Mouse (Mus musculus) limb, embryonic 13.5 days (tissue): ENCODE results near the gene Acsl5. TPM values are rescaled to one million over a fixed set of nuclear protein-coding genes. Genes with fewer than 3 reads are reported as not detected.

Source experiments
- ATAC-seq: fragments of 200-750 bp; cut with Nextera tagmentation; 2 replicates; pipeline ENCODE4 v1.8.0; 2017; ENCODE audit warnings: low read depth, moderate number of reproducible peaks, moderate TSS enrichment; ENCODE audit not compliant: low FRiP score
- H3K27ac ChIP-seq: fragments of 300-500 bp; sonication (generic); 2 replicates; pipeline ENCODE4 v1.5.1; 2015; ENCODE audit warnings: inconsistent platforms, mild to moderate bottlenecking, moderate library complexity
- H3K27me3 ChIP-seq: fragments of 300-500 bp; sonication (generic); 2 replicates; pipeline ENCODE4 v1.6.1; 2015; ENCODE audit warnings: mild to moderate bottlenecking, inconsistent platforms
- H3K36me3 ChIP-seq: fragments of 300-500 bp; sonication (generic); 2 replicates; pipeline ENCODE4 v1.6.1; 2015; ENCODE audit warnings: inconsistent platforms, mild to moderate bottlenecking, moderate library complexity
- H3K4me1 ChIP-seq: fragments of 300-500 bp; sonication (generic); 2 replicates; pipeline ENCODE4 v1.6.1; 2015; ENCODE audit warnings: inconsistent platforms
- H3K4me2 ChIP-seq: fragments of 300-500 bp; sonication (generic); replicated peaks from 2 replicates; pipeline ENCODE4 v1.6.1; 2015; ENCODE audit warnings: inconsistent platforms, mild to moderate bottlenecking, moderate library complexity
- H3K4me3 ChIP-seq: fragments of 300-500 bp; sonication (generic); 2 replicates; pipeline ENCODE4 v1.5.1; 2015; ENCODE audit warnings: moderate library complexity, mild to moderate bottlenecking, inconsistent platforms
- H3K9ac ChIP-seq: fragments of 300-500 bp; sonication (generic); 2 replicates; pipeline ENCODE4 v1.6.1; 2015; ENCODE audit warnings: mild to moderate bottlenecking, inconsistent platforms
- H3K9me3 ChIP-seq: fragments of 300-500 bp; sonication (generic); 2 replicates; pipeline ENCODE4 v1.6.1; 2016; ENCODE audit warnings: inconsistent platforms
- WGBS: fragments of 180-500 bp; shearing (Covaris S2); methylation state at CpG from one replicate; pipeline ENCODE4 v1.1.7; 2015; 5-methylcytosine and 5-hydroxymethylcytosine counted together
- polyA plus RNA-seq: library from polyadenylated mRNA; unstranded; fragments of >200 nt; fragmentation: Nextera tagmentation; extraction: Ambion mirVana; gene quantifications from 2 replicates; pipeline ENCODE4 v1.2.1, GENCODE M21; 2015

Gene Acsl5
- polyA plus RNA-seq, 1 experiment from 2014 or later = 27.9 TPM

DNA sequence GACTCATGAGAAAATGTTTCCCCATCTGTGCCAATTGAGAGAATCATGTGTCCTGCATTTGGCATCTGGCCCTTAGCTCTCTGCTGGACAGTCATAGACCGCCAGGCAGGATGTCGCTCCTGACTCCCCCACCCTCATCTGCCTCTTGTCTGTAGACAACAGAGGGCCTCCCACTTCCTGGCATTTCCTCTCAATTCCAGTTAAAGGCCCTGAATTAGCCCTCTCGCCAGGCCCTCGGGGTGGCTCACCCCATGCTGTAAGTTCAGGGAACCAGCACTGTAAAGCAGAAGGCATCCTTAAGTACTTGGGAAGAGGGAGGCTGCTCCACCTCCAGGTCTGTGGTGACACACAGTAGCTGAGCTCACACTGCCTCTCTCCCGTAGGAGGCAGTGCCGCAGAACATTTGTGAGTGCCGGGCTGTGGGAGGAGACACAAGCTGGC, 6.9 kb upstream of the Acsl5 start:
- Histone ChIP-seq H3K4me1 (0 out of 2 replicates have a peak, but pooled peaks cover 3% of the 10 kb centered on the region), H3K36me3 (no peaks in the 10 kb centered on the region), H3K4me3 (no peak overlapping the region), H3K4me2 (no peak overlapping the region), H3K9ac (no peak overlapping the region), H3K27me3 (no peaks in the 10 kb centered on the region), H3K9me3 (no peaks in the 10 kb centered on the region), H3K27ac (no peak overlapping the region)
- WGBS = 17% methylated on average over 7 of the region's 7 CpGs
- no peak; the same call in 1 of the 2 replicates for ATAC-seq

DNA sequence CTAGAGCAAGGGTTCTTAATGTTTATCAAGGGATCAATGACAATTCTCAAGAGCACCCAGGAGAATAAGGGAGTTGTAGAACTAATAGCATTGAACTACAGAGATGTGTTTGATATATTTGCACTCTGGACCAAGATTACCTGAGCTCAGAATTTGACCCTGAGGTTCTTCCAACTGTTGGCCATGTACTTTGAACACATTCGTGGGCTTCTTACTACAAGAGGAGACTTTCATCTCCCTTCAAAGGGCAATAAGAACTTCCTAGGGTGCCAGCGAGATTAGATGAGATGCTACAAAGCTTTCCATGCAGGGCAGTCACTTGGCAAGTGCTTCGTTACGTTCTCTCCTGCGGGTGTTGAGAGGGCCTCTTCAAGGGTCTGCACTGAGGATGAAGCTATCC, 4.2 kb upstream of the Acsl5 start:
- Histone ChIP-seq H3K27ac (no peak overlapping the region), H3K4me1 (0 out of 2 replicates have a peak, but pooled peaks cover 3% of the 10 kb centered on the region), H3K9ac (no peak overlapping the region), H3K9me3 (no peaks in the 10 kb centered on the region), H3K27me3 (peaks cover 3% of the 10 kb centered on the region), H3K4me3 (no peak overlapping the region), H3K36me3 (no peaks in the 10 kb centered on the region), H3K4me2 (no peak overlapping the region)
- no peak for ATAC-seq
- 70% methylated on average over 5 of the region's 5 CpGs for WGBS

DNA sequence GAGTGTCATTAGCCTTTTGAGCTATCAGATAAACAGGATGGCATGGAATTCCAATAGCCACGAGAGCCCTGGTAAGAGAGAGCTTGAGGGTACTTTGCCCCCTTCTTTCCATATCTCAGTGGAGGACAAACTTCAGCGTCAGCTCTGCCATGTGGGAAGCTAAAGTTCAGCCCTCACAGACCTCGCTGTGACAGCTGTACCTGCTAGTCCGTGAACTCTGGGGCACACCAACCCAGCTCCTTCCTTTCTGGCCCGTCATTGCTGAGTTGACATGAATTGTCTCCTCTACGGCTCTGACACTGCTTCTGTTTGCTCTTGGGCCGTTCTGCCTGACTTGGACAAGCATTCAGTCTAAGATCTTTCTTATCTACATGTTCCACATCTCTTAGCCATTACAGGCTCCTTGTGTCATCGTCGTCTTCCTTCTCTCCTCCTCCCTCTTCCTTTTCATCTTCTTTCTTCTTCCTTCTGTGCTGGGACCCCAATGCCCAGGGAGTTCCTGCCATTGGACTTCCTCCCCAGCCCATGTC, 3.7 kb upstream of the Acsl5 start:
- ATAC-seq = no peak
- no peak overlapping the region for H3K9ac ChIP-seq
- peaks cover 3% of the 10 kb centered on the region for H3K27me3 ChIP-seq
- H3K4me3 ChIP-seq = no peak overlapping the region
- no peaks in the 10 kb centered on the region for H3K36me3 ChIP-seq
- 74% methylated on average over 9 of the region's 9 CpGs for WGBS
- no peaks in the 10 kb centered on the region for H3K9me3 ChIP-seq
- H3K4me1 ChIP-seq = 0 out of 2 replicates have a peak, but pooled peaks cover 3% of the 10 kb centered on the region
- no peak overlapping the region for H3K4me2 ChIP-seq
- no peak overlapping the region for H3K27ac ChIP-seq

DNA sequence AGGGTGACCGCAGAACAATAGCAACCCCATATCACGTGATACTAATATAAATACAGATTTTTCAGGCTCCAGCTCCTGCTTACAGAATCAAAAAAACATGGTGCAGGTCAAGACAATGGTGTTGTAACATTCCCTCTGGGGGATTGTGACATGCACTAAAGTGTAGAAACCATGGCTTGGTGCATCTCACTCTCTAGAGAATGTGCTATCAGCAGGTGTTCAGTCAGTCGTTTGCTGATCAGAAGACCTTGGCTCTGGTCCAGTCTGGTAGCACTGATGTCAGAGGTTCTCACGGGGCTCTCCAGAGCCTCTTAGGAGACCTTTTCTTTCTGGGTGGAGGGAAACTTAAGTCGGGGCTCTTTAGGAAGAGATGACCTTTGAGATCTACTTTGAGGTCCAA, 1.3 kb upstream of the Acsl5 start:
- WGBS = 84% methylated on average over 5 of the region's 5 CpGs
- no peak overlapping the region for H3K4me2 ChIP-seq

DNA sequence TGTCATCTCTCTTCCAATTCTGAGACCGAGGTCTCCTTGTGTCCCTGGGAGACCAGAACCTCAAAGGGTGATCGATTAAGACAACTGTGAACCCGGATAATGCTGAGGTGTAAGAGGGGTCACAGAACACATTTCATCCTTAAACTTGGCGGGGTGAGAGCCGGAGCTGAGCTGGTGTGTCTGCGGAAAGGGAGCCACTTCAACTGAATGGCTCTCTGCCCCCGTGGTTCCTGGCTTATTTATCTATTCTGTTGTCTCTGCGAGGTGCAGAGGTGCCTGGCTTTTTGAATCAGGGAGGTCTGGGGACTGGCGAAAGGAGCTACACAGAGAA, 1.5 kb downstream of the Acsl5 start:
- 0 out of 2 replicates have a peak, but pooled peaks have one; percentile 7 for ATAC-seq
- WGBS = 3% methylated on average over 9 of the region's 9 CpGs
- H3K27ac ChIP-seq = no peak overlapping the region

More for the DNA sequence above, 1.3 kb upstream of the Acsl5 start:
- ATAC-seq = no peak
- no peak overlapping the region for H3K4me3 ChIP-seq
- peaks cover 3% of the 10 kb centered on the region for H3K27me3 ChIP-seq
- no peaks in the 10 kb centered on the region for H3K9me3 ChIP-seq
- H3K27ac ChIP-seq = no peak overlapping the region
- H3K36me3 ChIP-seq = no peaks in the 10 kb centered on the region
- H3K9ac ChIP-seq = no peak overlapping the region
- peaks cover 8% of the 10 kb centered on the region for H3K4me1 ChIP-seq

DNA sequence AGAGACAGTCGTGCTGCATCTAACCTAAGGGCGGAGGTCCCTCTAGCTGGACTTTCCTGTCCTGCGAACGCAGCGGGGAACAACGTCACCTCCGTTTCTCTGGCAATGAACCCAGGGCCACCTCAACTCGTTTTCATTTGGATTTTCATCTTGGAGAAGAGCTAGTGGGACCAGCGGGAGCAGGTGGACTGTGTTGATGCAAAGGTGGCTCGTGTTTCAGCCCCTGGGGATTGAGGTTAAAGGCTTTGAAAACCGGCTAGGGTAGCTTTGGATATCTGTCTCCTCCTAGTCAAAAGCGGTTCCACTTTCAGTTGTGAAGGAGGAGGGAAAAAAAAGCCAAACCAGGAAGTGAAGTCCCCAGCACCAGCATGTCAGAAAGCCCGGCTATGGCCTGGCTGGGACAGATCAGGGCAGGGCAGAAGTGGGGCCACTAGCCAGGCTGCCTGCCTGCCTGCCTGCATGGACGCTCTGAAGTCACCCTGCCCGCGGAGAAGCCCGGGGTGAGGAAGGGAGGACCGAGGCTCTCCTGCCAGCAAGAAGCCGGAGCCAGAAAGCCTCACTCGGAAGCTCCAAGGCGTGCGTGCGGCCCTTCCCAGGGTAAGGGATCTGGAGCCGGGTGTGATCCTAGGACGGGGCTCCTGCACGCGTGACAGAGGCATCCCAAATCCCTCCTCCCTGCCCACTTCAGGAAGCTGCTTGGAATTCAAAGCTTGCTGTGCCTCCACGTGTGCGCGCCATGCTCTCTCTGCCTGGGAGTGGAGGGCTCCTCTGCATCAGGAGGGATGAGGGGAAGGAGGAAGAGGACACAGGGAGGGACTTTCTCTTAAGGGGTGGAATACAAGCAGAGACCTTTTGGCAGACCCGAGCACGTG, 2.1 kb downstream of the Acsl5 start:
- H3K9me3 ChIP-seq = no peaks in the 10 kb centered on the region
- H3K27me3 ChIP-seq = peaks cover 3% of the 10 kb centered on the region
- ATAC-seq = peak; percentile 66; the same call in 1 of the 2 replicates
- H3K27ac ChIP-seq = peak overlapping the region; percentile 23; the same call in 1 of the 2 replicates
- no peaks in the 10 kb centered on the region for H3K36me3 ChIP-seq
- WGBS = under 1% methylated on average over 32 of the region's 32 CpGs
- peak overlapping the region; percentile 58 for H3K4me3 ChIP-seq
- peak overlapping the region; percentile 76 for H3K9ac ChIP-seq
- peaks cover 8% of the 10 kb centered on the region for H3K4me1 ChIP-seq
- peak overlapping the region; percentile 87 for H3K4me2 ChIP-seq

More for the DNA sequence above, 1.5 kb downstream of the Acsl5 start:
- Histone ChIP-seq H3K27me3 (peaks cover 3% of the 10 kb centered on the region), H3K36me3 (no peaks in the 10 kb centered on the region), H3K4me3 (peak overlapping the region; percentile 58), H3K4me2 (peak overlapping the region; percentile 87), H3K4me1 (peaks cover 8% of the 10 kb centered on the region), H3K9me3 (no peaks in the 10 kb centered on the region), H3K9ac (peak overlapping the region; percentile 76)

DNA sequence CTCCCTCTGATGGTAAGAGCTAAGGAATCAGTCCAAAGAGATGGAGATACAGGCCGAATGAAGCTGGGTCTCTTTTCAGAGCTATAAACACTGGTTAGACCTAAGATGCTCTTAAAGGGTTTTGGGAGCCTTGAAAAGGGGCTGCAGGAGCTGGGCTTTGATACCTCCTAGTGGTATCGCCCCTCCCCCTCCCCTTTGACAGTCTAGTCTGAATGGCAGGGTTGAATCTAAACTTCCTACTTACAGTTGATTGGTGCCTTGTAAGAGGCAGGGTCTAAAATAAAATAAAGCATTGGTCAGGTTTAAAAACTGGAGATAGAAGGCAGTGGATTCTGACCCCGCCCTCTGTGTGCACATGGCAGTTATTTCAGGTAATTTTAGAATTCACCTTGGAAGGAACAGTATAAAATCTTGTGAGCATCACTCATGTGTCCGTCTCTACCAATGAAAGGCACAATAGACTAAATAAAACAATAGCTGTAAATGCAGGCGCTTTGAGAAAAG, 2.8 kb downstream of the Acsl5 start:
- Histone ChIP-seq H3K4me1 (peaks cover 8% of the 10 kb centered on the region), H3K9me3 (no peaks in the 10 kb centered on the region), H3K4me3 (peak overlapping the region; percentile 58), H3K36me3 (no peaks in the 10 kb centered on the region), H3K27me3 (peaks cover 3% of the 10 kb centered on the region), H3K27ac (no peak overlapping the region), H3K4me2 (peak overlapping the region; percentile 87), H3K9ac (peak overlapping the region; percentile 76)
- peak; percentile 30; the same call in 1 of the 2 replicates for ATAC-seq
- WGBS = 19% methylated on average over 5 of the region's 5 CpGs

DNA sequence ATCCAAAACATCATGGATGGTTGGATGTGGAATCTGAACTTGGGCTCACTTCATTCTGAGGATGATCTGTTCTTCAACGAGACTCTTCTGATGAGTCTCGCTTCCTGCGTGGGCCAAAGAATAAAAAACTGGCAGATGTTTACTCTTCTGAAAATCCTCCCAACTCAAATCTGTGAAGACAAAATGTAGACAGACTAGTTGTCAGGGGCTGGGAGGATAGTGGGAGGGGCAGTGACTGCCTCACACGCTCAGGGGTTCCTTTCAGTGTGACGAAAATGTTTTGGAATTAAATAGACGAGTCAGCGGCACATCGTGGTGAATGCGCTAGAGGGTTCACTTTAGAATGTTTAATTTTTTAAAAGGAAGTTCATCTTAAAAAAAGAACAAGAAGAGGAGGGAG, 4.4 kb downstream of the Acsl5 start:
- Histone ChIP-seq H3K27me3 (peaks cover 3% of the 10 kb centered on the region), H3K36me3 (no peaks in the 10 kb centered on the region), H3K4me1 (peaks cover 8% of the 10 kb centered on the region), H3K4me2 (no peak overlapping the region), H3K9ac (no peak overlapping the region), H3K4me3 (no peak overlapping the region), H3K27ac (no peak overlapping the region), H3K9me3 (no peaks in the 10 kb centered on the region)
- 88% methylated on average over 9 of the region's 9 CpGs for WGBS
- no peak for ATAC-seq

DNA sequence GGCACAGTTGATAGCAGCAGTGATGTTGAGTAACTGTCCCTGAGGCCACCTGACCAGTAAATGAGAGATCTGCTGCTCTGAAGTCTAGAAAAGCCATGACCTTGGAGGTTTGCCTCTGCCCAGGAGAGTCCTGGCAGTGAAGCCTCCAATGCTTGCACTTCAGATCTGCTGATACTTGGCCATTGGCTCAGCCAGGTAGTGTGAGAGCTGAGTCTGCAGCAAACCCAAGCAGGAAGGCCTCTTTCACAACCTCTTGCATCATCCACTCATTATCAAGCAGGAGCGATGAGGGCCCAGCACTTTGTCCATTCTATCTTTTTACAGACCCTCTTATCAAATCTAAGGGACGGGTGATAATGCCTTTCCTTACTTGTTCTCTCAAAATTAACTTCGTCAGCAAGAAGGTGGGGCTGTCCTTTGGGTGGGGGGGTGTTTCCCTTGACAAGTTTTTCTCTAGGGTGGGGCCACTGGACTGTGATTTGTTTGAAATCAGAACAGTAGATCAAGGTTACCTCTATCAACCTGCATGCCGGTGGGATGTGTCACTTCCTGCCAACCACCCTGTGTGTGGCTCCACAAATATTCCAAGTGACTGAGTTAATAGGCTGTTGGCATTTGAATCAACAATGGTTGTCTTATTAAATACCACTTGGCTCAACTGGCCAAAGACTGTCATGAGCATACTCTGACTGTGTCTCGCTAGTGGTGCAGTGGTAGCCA, 6.1 kb downstream of the Acsl5 start:
- peaks cover 8% of the 10 kb centered on the region for H3K4me1 ChIP-seq
- ATAC-seq = no peak
- 86% methylated on average over 5 of the region's 5 CpGs for WGBS
- H3K9ac ChIP-seq = no peak overlapping the region
- H3K27ac ChIP-seq = no peak overlapping the region
- no peak overlapping the region for H3K4me3 ChIP-seq
- H3K9me3 ChIP-seq = no peaks in the 10 kb centered on the region
- H3K27me3 ChIP-seq = no peaks in the 10 kb centered on the region
- H3K4me2 ChIP-seq = no peak overlapping the region
- H3K36me3 ChIP-seq = no peaks in the 10 kb centered on the region

DNA sequence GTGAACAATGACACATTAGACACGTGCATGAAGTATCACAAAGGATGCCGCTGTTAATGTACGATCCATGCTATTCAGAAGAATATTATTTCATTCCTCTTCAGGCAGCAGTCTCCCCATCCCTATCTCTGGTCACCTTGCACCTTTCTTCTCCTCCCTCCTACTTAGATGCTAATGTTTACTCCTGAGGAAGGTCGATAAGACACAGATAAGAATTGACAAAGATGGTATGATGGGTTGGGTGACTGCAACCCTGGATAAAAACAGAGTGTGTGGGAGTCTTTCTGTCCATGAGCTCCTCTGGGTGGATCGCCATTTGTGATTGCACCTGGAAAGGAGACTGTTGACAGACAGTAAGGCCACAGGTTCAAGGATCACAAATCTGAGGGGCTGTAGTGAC, 6.8 kb downstream of the Acsl5 start:
- no peak overlapping the region for H3K27ac ChIP-seq
- H3K27me3 ChIP-seq = no peaks in the 10 kb centered on the region
- no peaks in the 10 kb centered on the region for H3K36me3 ChIP-seq
- no peak overlapping the region for H3K4me3 ChIP-seq
- peaks cover 8% of the 10 kb centered on the region for H3K4me1 ChIP-seq
- H3K4me2 ChIP-seq = no peak overlapping the region
- no peaks in the 10 kb centered on the region for H3K9me3 ChIP-seq
- no peak overlapping the region for H3K9ac ChIP-seq
- ATAC-seq = no peak
- 91% methylated on average over 5 of the region's 5 CpGs for WGBS

DNA sequence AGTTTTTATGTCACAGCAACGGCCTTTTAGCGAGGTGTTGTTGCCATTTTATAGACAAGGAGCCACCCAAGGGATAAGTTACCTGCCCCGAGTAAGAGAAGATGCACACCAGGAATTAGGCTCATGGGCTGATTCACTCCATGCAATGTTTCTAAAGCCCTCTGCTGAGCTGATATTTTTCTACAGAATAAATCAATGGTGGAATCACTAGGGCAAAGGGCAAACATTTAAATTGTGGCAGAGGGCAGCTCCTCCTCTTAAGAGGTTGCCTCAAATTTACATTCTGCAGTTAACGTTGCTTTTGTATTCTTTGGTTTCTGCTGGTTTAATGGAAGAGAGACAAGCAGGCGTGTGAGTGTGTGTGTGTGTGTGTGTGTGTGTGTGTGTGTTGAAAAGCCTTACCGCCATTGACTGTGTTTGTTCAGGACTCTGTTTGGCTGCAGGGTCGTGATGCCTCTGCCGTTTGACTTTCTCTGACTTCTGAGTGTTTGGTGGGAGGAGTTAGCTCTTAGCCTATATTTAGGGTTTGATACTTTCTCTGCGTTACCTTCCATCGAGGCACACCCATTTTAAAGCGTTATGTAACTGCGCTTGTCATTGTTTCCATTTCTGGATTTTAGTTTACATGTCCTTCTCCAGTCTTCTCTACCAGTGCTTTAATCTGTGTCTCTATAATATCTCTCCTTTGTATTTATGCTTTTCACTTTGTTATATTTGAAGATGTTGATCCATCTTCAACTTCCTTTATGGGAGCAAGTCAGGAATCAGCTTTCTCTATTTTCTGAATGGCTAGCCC, 8.8 kb downstream of the Acsl5 start:
- Histone ChIP-seq H3K27ac (no peak overlapping the region), H3K4me2 (no peak overlapping the region), H3K27me3 (no peaks in the 10 kb centered on the region), H3K4me1 (no peaks in the 10 kb centered on the region), H3K36me3 (no peaks in the 10 kb centered on the region), H3K9me3 (no peaks in the 10 kb centered on the region), H3K4me3 (no peak overlapping the region), H3K9ac (no peak overlapping the region)
- 70% methylated on average over 12 of the region's 12 CpGs for WGBS
- no peak for ATAC-seq
